Mouse (Mus musculus): Measurements from ENCODE around the gene Bbx. TPM values are rescaled to one million over a fixed set of nuclear protein-coding genes. Genes with fewer than 3 reads are reported as not detected.
A peak's percentile ranks its signal among the peaks of the same experiment; 100 is the strongest.

The Bbx gene
- total RNA-seq, 2 experiments from 2014 or later: 15.4 to 18.0 TPM

DNA sequence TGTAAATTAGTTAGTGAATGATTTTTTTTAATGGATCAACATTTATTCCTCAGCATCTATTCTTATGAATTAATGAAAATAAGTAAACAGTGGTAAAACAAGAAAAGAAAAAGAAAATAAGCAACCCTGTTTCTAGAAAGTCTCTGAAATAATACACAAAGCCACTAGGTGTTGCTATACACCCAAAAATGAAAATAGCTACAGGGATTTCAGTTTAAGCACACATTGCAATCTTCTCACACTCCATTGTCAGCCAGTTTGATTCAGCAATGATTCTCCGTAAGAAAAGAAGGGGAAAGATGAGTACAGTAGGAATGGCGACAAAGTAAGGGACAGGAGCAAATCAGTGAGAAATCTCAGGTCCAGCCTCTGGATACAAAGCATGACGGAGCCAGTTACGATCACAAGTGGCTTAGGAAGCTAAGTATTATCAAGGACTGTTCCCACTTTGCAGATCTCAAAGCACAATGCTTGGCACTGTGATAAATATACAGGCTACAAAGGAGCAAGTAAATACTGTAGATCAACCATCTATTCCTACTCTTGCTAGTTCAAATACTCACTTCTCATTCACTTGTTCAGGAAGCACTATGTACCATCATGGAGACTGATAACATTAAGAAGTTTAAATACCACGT lies 177.5 kb downstream of the Bbx start:
- intact Hi-C loops (cut with DNase I): loop anchor here (1.0 to 10.0 kb wide), 6 partner anchors 38 to 502 kb away; no protein-coding TSS in a partner anchor
- DNase-seq: peak in 1 of 2 experiments; percentile 2

DNA sequence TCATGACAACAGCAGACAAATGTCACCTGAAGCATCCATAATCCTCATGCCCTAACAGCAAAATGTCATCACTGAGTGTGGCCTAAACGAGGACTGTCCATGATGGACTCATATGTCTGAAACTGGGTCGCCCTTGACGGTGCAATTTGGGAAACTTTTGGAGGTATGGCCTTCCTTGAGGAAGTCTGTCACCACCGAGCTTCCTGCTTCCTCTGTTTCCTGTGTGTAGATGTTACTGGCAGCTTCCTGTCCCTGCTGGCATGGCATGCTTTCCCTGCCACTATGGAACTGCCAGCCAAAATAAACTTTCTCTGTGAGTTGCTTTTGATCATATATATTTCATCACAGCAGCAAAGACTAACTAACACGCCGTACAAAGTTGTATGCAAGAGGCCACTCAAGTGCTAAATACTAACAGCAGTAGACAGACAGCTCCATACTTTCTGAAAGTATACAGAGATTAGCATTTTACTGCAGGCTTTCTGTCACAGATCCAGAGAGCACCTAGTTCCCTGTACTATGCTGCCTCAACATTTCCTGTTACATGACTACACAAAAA lies 180.7 kb downstream of the Bbx start:
- intact Hi-C loops (cut with DNase I): loop anchor here (5.0 to 10.0 kb wide), 3 partner anchors 41 to 276 kb away; no protein-coding TSS in a partner anchor
- DNase-seq: no peak

DNA sequence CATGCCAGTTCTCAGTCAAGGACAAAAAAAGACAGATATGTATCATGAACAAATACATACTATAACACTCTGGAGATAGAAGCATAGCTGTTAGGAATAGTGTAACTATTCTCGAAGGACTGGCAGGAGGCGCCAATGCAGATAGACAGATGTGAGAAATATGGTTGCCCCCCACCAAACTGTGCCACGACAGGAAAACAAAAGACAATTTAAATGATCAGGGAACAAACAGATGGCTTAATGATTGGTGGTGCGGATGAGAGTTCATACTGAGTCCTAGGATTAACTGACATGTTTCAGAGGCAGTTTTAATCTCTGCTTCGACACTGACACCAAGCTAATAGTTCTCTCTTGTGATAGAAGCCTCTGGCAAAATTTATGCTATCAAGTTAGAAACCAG lies 181.7 kb downstream of the Bbx start:
- DNase-seq: no peak
- intact Hi-C loops (cut with DNase I): loop anchor here (5.0 to 10.0 kb wide), 3 partner anchors 42 to 277 kb away; no protein-coding TSS in a partner anchor

DNA sequence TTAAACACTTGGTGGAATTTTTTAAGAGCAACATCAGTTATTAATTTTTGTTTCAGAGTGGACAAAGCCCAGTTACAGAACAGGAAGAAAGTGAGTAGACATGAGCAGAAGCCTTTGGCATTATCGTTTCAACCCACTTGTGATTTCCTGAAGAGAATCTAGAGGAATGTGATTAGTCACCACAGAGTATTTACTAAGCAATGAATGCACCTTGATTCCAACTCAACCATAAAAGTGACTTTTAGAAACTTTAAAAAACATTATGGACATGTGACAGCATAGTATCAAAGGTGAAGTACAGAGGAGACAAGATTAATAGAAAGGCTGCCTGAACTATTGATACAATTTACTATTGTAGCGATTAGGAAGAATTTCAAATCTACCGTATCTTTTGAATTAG lies 183.2 kb downstream of the Bbx start:
- intact Hi-C loops (cut with DNase I): no loop called here
- no peak for DNase-seq

DNA sequence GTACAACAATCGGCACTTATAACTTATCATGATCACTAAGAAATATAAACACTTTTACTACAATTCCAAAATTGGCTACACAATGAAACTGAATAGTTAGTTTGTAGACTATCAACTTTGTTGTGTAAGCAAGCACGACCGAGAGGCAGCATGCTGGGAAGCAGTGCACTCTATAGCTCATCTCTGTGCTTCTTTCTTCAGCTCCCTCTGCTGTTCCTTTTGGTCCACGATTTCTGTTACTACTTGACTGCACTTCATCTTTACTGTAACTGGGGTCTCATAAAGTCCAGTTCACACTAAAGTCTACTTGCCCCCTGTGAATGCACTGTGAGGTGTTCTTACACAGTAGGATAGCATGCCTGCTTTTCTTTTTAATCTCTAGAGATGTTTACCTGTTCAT lies 189.7 kb downstream of the Bbx start:
- peak in 1 of 2 experiments; percentile 3 for DNase-seq
- intact Hi-C loops (cut with DNase I): no loop called here

DNA sequence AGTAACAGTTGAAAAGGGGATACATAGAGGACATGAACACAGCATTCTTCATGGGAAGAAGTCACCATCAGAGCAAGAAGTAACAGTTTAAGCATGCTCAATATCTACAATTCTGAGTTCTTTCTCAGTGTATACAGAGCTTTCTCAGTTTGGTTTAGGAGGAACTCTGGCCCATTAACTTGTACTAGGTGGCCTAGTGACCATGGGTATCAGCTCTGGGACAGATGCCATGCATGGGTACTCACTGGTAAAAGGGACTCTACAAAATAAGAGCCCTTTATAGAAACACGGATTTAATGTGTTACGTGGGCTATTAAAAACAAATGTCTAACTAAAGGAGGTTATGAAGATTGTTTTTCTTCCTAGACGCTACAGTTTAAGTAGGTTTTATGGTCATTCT lies 190.6 kb downstream of the Bbx start:
- intact Hi-C loops (cut with DNase I): no loop called here
- no peak for DNase-seq

DNA sequence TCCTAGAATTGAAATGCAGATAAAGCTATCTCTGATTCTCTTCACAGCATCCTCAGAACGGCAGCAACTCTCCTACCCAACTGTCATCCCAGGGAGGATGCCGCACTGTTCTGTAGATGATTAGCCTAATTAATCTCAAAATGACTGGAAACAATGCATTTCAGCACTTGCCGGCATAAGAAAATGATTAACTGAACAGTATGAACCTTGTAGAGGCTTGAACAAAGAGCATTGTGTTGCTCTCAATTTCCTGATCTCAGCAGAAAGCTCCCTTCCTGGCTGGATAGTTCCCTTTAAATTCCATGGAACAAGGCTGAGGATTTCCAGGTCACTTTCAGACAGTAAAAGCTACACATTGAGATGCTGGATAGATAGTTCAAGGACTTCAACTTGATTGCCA lies 197.0 kb downstream of the Bbx start:
- no peak for DNase-seq
- intact Hi-C loops (cut with DNase I): no loop called here

DNA sequence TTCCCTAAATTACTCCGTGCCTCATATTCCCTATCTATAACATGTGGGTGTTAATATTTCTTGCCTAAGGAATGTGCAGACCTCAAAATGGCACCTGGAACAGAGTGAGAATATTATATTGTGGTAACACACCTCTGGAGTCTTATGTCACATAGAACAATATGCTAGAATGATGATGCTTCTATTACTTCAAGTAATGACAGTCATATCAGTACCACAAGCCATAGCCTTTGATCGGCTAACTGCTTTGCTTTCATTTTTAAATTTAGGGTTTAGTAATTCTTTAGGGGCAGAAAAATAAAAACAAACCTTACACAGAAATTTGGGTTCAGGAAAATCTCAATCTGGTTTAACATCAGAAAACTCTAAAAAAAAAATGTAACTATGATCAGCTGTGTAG lies 201.6 kb downstream of the Bbx start:
- DNase-seq: no peak
- intact Hi-C loops (cut with DNase I): no loop called here

DNA sequence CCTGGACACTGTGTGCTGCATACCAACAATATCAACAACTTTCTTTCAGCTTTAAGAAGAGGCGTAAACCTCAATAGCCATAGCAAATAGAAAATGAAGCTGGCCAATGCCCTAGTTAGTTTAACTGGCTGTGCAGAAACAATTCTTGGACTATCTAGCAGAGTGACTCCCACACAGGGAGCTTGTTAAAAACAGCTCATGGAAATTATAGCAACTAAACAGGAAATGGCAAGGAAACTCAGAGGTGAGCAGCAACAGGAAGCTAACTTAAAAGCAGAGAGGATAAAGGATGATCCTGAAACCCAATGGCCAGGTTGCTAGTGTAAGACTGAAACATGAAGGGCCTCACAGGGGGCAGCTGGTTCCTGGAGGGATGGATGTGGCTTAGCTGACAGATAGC lies 203.4 kb downstream of the Bbx start:
- DNase-seq: no peak
- intact Hi-C loops (cut with DNase I): no loop called here

DNA sequence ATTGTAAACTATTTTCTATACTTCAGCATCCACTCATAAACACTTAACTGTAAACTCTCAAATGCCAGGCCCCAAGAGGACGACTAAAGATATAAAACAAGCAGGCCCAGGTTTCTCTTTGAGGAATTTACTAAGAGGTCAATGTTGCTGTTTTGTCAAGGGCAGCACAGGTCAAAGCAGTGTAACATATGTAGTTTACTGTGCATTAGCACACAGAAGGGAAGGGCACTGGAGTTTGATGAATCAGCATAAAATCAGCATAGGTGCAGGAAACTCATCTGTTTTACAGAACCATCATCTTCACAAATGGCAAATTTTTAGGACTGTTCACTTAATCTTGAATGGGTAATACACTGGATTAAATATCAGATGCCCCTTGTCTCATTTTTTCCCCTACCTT lies 205.9 kb downstream of the Bbx start:
- intact Hi-C loops (cut with DNase I): no loop called here
- DNase-seq: no peak

DNA sequence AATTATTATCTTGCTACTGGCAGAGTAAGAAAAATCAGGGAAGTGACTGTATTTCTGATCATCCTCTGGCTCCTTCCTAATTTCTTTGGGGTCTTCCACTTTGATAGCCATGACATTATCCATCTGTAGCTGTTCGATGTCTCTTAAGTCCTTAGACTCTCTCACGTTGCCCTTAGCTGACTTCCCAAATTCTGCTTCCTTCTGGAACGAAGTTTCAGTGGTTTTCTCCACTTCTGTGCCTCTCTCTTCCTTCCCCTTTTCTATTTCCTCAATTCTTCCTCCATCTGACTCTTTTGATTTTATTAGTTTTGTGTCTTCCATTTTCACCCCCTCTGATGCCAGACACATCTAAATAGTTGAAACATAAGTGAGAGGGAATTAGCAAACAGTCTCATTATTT lies 207.2 kb downstream of the Bbx start:
- intact Hi-C loops (cut with DNase I): no loop called here
- no peak for DNase-seq

DNA sequence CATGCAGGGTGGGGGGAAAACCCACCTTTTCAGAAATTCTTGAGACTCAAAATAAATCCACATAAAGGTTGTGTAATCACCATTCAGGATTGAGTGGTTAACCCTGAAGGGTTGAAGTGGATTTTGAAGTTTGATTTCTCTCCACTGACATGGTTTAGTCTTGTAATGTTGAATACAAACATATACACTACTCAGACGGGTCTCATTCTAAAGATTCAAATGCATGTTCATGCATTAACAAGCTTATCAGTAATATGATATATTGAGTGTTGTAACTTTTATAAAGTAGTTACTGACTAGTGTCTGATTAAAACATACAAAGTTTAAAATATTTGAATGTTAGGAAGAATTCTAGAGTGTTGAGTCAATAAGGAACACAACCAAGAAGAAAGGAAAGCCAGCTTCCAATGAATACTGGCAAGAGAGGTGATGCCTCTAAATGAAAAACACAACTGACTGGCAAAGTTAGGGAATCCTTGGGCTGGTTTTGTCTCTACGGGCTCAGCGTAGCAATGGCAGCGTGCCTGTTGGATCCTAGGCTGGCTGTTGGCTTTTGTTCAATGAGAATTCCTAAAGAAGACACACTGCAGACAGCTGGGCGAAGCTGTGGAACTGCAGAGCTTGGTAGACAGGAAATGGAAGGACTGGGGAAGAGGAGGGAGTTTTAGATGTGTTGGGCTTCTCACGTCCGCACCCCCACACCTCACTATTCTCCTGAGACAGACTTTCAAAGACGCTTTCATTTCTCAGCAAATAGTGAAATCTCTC lies 211.3 kb downstream of the Bbx start:
- intact Hi-C loops (cut with DNase I): no loop called here

DNA sequence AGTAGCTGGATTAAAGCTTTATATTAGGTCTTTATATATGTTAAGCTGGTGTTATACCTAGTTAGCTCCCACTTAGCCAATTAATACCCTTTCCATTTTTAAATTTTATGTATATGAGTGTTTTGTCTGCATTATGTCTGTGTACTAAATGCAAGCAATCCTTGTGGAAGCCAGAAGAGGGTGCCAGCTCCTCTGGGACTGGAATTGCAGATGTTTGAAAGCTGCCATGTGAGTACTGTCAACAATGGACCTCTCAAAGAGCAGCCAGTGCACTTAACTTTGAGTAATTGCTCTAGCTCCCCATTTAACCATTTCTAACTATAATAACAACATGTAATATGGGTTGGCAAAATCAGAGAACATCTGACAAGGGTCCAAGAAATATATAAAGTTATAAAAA lies 215.1 kb downstream of the Bbx start:
- DNase-seq: no peak
- intact Hi-C loops (cut with DNase I): no loop called here

More for the DNA sequence above, 211.3 kb downstream of the Bbx start:
- DNase-seq: peak; percentile 53 to 74

DNA sequence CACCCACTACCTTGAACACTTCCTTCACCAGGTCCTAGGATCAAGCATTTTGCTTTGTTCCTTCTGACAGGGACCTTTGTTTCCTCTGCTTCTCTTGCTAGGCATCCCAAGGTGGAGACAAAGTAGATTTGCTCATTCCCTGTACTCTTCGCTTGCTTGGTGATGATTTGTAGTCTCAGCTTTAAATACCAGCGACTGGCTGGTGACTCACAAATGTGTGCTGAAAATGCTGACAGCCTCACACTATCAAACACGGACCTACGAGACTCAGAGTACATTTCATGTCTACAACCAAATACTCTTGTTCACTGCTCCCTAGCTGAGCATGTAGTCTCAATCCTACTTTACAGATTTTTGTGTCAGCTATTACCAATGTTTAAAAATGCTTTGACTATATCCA lies 220.5 kb downstream of the Bbx start:
- intact Hi-C loops (cut with DNase I): no loop called here
- DNase-seq: no peak

DNA sequence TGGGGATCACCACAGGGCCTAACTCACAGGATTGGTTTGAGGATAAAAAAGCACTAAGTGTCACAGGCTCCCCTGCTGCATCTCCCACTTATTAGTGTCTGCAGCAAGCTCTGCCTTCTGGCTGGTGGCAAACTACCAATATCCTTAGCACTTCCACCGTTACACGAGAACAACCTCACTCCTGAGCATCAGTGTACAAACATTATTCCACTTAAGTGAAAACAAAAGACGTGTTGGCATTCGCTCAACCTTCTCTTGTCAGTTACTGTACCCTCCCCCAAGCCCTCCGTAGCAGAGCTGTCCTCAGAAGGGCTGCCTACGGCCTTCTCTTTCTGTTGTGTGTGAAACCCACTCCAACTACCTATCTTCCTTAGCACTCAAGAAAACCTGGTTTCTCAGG lies 221.0 kb downstream of the Bbx start:
- no peak for DNase-seq
- intact Hi-C loops (cut with DNase I): no loop called here

DNA sequence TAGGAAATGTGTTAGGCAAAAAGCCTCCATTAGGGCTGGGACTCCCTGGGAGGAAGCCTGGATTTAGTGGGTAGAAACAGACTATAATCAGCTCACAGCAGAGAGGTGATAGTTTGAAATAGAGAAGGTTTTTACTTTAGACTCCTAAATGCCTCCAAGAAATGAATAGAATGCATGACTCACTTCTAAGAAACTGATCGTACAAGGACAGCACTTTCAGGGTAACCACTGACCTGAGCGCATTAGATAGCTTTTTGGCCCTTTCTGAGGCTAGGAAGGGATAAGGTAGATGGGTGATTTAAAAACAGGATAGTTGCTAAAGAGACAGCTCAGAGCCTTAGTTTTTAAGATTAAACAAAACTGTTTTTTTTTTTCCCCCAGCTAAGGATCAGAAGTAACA lies 221.4 kb downstream of the Bbx start:
- intact Hi-C loops (cut with DNase I): no loop called here
- DNase-seq: no peak

DNA sequence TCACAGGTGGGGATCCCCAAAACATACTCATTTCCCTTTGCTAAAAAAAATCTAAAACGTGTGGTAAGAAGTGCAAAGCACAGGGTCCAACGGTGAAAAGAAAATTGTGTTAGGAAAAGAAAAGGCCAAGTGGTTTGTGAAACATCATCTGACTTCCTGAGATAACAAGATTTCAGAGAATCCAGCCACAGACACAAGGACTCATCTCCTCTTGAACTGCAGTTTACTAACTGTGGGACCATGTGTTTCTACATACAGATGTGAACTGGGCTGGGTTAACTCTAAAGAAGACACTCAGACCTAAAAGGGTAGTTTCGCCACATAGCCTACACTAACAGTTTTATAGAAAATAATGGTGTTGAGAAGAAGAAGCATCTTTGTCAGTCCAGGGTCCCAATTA lies 227.2 kb downstream of the Bbx start:
- DNase-seq: no peak
- intact Hi-C loops (cut with DNase I): loop anchor here (5.0 kb wide), 1 partner anchor 532 kb away; no protein-coding TSS in a partner anchor

DNA sequence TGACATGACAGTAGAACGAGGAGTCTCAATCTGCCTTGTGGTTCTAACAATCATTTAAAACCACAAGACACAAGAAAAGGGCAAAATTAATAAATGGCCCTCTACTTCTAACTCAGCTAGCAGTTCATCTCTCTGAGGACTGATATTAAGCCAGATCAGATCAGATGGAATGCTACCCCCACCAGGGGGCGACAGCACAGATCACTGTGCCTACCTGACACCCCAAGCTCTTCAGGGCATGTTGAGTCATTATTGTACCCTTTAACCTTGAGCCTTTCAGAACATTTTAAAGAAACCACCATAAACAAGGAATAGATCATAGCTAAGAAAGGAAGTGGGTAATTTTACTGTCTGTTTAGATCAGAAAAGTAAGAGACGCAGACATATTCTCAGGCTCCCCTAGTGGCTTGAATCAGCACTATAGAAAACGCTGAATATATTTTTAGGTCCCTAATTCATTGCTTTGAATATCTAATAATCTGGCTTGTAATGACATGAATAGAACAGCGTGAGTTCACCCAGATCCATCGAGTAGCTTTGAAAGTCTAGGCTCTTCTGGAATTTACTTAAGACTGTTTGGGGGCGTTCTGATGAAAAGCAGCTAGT lies 230.5 kb downstream of the Bbx start:
- intact Hi-C loops (cut with DNase I): loop anchor here (5.0 kb wide), 1 partner anchor 536 kb away; no protein-coding TSS in a partner anchor
- peak; percentile 35 for DNase-seq

DNA sequence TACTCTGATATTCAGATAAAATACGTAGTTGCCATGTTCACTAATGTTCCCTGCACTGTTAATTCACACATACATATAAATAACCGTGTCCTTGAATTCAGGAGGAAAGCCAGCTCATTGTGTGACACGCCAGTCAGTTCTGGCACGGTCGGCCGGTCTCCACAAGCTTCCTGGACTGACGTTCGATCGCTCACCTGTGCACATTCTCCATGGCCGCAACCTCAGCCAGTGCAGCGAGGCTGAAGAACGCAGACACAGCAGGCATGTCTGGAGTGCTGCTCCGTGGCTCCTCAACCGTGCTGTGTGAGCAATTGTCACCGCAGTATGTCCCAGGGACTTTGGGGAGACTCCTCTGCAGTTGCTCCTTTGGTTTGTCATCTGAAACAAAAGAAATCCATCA lies 232.0 kb downstream of the Bbx start:
- intact Hi-C loops (cut with DNase I): loop anchor here (5.0 kb wide), 1 partner anchor 537 kb away; no protein-coding TSS in a partner anchor
- no peak for DNase-seq

DNA sequence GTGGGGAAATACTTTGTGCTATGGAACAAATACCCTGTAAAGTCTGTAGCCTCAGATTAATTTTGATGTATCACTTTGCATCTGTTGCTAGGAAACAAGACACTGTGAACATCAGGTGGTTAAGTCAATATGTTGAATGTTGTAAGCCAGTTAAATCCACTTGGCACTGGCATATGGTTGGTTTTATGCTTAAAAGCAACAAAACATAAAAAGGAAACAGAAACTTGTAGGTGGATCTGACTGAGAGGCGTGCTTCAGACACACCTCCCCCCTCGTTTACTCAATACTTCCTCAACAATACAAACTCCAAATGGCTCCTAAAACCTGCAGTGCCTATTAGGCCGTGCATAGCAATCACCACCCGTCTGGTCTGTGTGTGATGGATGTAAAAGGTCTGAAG lies 236.1 kb downstream of the Bbx start:
- intact Hi-C loops (cut with DNase I): no loop called here
- no peak for DNase-seq

DNA sequence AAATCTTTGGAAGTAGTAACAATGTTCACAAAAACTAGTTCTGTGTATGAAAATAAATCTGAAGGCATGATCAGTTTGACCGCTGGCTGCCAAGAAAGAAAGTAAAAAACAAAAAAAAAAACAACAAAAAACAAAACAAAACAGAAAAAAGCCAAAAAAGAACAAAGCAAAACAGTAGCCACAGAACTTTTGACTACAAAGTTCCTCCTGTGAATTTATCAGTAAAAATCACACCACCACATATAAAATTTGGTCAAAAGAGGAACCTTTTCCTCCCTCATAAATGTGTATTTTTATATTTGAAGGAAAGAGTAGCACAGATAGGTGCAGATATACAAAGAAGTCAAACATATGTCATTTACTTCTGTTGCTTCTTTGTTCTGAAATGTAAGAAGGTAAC lies 239.6 kb downstream of the Bbx start:
- intact Hi-C loops (cut with DNase I): no loop called here
- no peak for DNase-seq

Data from heart, postnatal 14 days (tissue).